Mouse (Mus musculus): ENCODE measurements around the gene Rundc3b.

DNA sequence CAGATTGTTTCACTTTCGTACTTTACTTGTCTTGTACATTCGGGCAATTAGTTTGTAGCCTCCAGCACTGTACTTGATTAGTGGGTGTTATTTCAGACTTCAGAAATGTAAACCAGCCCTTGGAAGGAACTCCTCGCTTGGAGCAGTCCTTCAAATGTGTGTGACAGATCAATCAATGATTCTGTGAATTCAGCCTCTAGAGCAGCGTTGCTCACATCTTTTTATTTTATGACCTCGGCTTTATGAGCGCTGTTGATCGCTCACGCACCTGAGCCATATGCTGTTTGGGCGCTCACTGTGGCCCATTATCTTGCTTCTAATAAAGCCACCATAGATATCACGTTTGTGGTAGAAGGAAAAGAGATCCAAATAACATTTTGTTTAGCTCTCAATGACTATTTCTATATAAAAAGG, 38.0 kb upstream of the Rundc3b start:
- TF ChIP-seq CTCF (IDR thresholded peaks at IDR 0.05; ENCODE audit: low read depth), result no peak
- no peak for TF ChIP-seq EP300 (IDR thresholded peaks at IDR 0.05; ENCODE audit: low read depth)
